Mouse (Mus musculus): ENCODE measurements at regions not wholly inside any gene's neighbourhood (a gene's known extent, or its start where the extent isn't known, plus 50 kb on each side); places are given as distances from the start of the nearest gene placed in this dataset.

- H3K4me1 ChIP-seq (ENCODE audit: insufficient read depth, low read length): no peaks in the 10 kb centered on the region
- H3K4me3 ChIP-seq (ENCODE audit: low read length): no peak overlapping the region
- no peak overlapping the region for H3K9ac ChIP-seq (replicated peaks; ENCODE audit: low read length)
- no peaks in the 10 kb centered on the region for H3K36me3 ChIP-seq (ENCODE audit: insufficient read depth, low read length)
- no peaks in the 10 kb centered on the region for H3K27me3 ChIP-seq (ENCODE audit: insufficient read depth, low read length)
- H3K9me3 ChIP-seq (ENCODE audit: low read length): no peaks in the 10 kb centered on the region
- no peak for ATAC-seq (ENCODE audit: low FRiP score, low TSS enrichment)
- H3K27ac ChIP-seq (ENCODE audit: low read length): no peak overlapping the region
- H3K4me2 ChIP-seq (replicated peaks; ENCODE audit: low read depth, low read length): 0 out of 2 replicates have a peak overlapping the region, but pooled peaks have one; percentile 8
- WGBS: 38% methylated on average over 7 of the region's 7 CpGs
Measured at GRCm38 (mm10) chr14:97560121-97560907, 609.3 kb downstream of the Dach1 start.

- WGBS: 2% methylated on average over 1 of the region's 1 CpGs
- Histone ChIP-seq H3K9ac (replicated peaks; ENCODE audit: low read length) (no peak overlapping the region), H3K4me1 (ENCODE audit: insufficient read depth, low read length) (no peaks in the 10 kb centered on the region), H3K27me3 (ENCODE audit: insufficient read depth, low read length) (no peaks in the 10 kb centered on the region), H3K9me3 (ENCODE audit: low read length) (no peaks in the 10 kb centered on the region), H3K36me3 (ENCODE audit: insufficient read depth, low read length) (no peaks in the 10 kb centered on the region), H3K4me3 (ENCODE audit: low read length) (no peak overlapping the region), H3K4me2 (replicated peaks; ENCODE audit: low read depth, low read length) (no peak overlapping the region), H3K27ac (ENCODE audit: low read length) (no peak overlapping the region)
- peak; percentile 70; the same call in 1 of the 2 replicates for ATAC-seq (ENCODE audit: low FRiP score, low TSS enrichment)
Measured at GRCm38 (mm10) chr14:97559559-97559958, 610.0 kb downstream of the Dach1 start.

GRCm38 (mm10) chr14:97558289-97558688, 611.3 kb downstream of the Dach1 start:
- no peak for ATAC-seq (ENCODE audit: low FRiP score, low TSS enrichment)

GRCm38 (mm10) chr14:97557888-97558287, 611.7 kb downstream of the Dach1 start:
- no peaks in the 10 kb centered on the region for H3K9me3 ChIP-seq (ENCODE audit: low read length)
- no peaks in the 10 kb centered on the region for H3K4me1 ChIP-seq (ENCODE audit: insufficient read depth, low read length)
- no peaks in the 10 kb centered on the region for H3K27me3 ChIP-seq (ENCODE audit: insufficient read depth, low read length)
- H3K27ac ChIP-seq (ENCODE audit: low read length): no peak overlapping the region
- 77% methylated on average over 1 of the region's 1 CpGs for WGBS
- no peaks in the 10 kb centered on the region for H3K36me3 ChIP-seq (ENCODE audit: insufficient read depth, low read length)
- no peak overlapping the region for H3K4me3 ChIP-seq (ENCODE audit: low read length)
- H3K9ac ChIP-seq (replicated peaks; ENCODE audit: low read length): no peak overlapping the region
- no peak for ATAC-seq (ENCODE audit: low FRiP score, low TSS enrichment)
- H3K4me2 ChIP-seq (replicated peaks; ENCODE audit: low read depth, low read length): no peak overlapping the region

More at GRCm38 (mm10) chr14:97558289-97558688, 611.3 kb downstream of the Dach1 start:
- no peak overlapping the region for H3K27ac ChIP-seq (ENCODE audit: low read length)
- no peak overlapping the region for H3K4me2 ChIP-seq (replicated peaks; ENCODE audit: low read depth, low read length)
- no peaks in the 10 kb centered on the region for H3K4me1 ChIP-seq (ENCODE audit: insufficient read depth, low read length)
- WGBS: 67% methylated on average over 2 of the region's 2 CpGs
- H3K27me3 ChIP-seq (ENCODE audit: insufficient read depth, low read length): no peaks in the 10 kb centered on the region
- H3K4me3 ChIP-seq (ENCODE audit: low read length): no peak overlapping the region
- no peak overlapping the region for H3K9ac ChIP-seq (replicated peaks; ENCODE audit: low read length)
- no peaks in the 10 kb centered on the region for H3K9me3 ChIP-seq (ENCODE audit: low read length)
- H3K36me3 ChIP-seq (ENCODE audit: insufficient read depth, low read length): no peaks in the 10 kb centered on the region

GRCm38 (mm10) chr14:97546276-97546675, 623.3 kb downstream of the Dach1 start:
- H3K4me2 ChIP-seq (replicated peaks; ENCODE audit: low read depth, low read length): no peak overlapping the region
- H3K36me3 ChIP-seq (ENCODE audit: insufficient read depth, low read length): no peaks in the 10 kb centered on the region
- no peak overlapping the region for H3K4me3 ChIP-seq (ENCODE audit: low read length)
- H3K27ac ChIP-seq (ENCODE audit: low read length): no peak overlapping the region
- H3K4me1 ChIP-seq (ENCODE audit: insufficient read depth, low read length): no peaks in the 10 kb centered on the region
- H3K9me3 ChIP-seq (ENCODE audit: low read length): no peaks in the 10 kb centered on the region
- no peak for ATAC-seq (ENCODE audit: low FRiP score, low TSS enrichment)
- H3K27me3 ChIP-seq (ENCODE audit: insufficient read depth, low read length): no peaks in the 10 kb centered on the region
- 83% methylated on average over 4 of the region's 4 CpGs for WGBS
- no peak overlapping the region for H3K9ac ChIP-seq (replicated peaks; ENCODE audit: low read length)

- no peaks in the 10 kb centered on the region for H3K4me1 ChIP-seq (ENCODE audit: insufficient read depth, low read length)
- H3K36me3 ChIP-seq (ENCODE audit: insufficient read depth, low read length): no peaks in the 10 kb centered on the region
- H3K9me3 ChIP-seq (ENCODE audit: low read length): no peaks in the 10 kb centered on the region
- WGBS: 58% methylated on average over 6 of the region's 6 CpGs
- no peaks in the 10 kb centered on the region for H3K27me3 ChIP-seq (ENCODE audit: insufficient read depth, low read length)
- H3K4me2 ChIP-seq (replicated peaks; ENCODE audit: low read depth, low read length): no peak overlapping the region
- ATAC-seq (ENCODE audit: low FRiP score, low TSS enrichment): peak; percentile 89
- H3K9ac ChIP-seq (replicated peaks; ENCODE audit: low read length): no peak overlapping the region
- no peak overlapping the region for H3K4me3 ChIP-seq (ENCODE audit: low read length)
- peak overlapping the region; percentile 57; the same call in 1 of the 2 replicates for H3K27ac ChIP-seq (ENCODE audit: low read length)
Measured at GRCm38 (mm10) chr14:97544307-97544706, 625.3 kb downstream of the Dach1 start.

- Histone ChIP-seq H3K36me3 (ENCODE audit: insufficient read depth, low read length) (no peaks in the 10 kb centered on the region), H3K4me3 (ENCODE audit: low read length) (no peak overlapping the region), H3K27me3 (ENCODE audit: insufficient read depth, low read length) (no peaks in the 10 kb centered on the region), H3K4me2 (replicated peaks; ENCODE audit: low read depth, low read length) (no peak overlapping the region), H3K9me3 (ENCODE audit: low read length) (no peaks in the 10 kb centered on the region), H3K4me1 (ENCODE audit: insufficient read depth, low read length) (no peaks in the 10 kb centered on the region), H3K27ac (ENCODE audit: low read length) (no peak overlapping the region), H3K9ac (replicated peaks; ENCODE audit: low read length) (no peak overlapping the region)
- ATAC-seq (ENCODE audit: low FRiP score, low TSS enrichment): no peak
- 83% methylated on average over 5 of the region's 5 CpGs for WGBS
Measured at GRCm38 (mm10) chr14:97537012-97537411, 632.6 kb downstream of the Dach1 start.

GRCm38 (mm10) chr14:97511318-97511717, 658.2 kb downstream of the Dach1 start:
- no peak for ATAC-seq (ENCODE audit: low FRiP score, low TSS enrichment)
- 25% methylated on average over 1 of the region's 1 CpGs for WGBS
- Histone ChIP-seq H3K27me3 (ENCODE audit: insufficient read depth, low read length) (no peaks in the 10 kb centered on the region), H3K4me1 (ENCODE audit: insufficient read depth, low read length) (no peaks in the 10 kb centered on the region), H3K27ac (ENCODE audit: low read length) (no peak overlapping the region), H3K36me3 (ENCODE audit: insufficient read depth, low read length) (no peaks in the 10 kb centered on the region), H3K9ac (replicated peaks; ENCODE audit: low read length) (no peak overlapping the region), H3K4me3 (ENCODE audit: low read length) (no peak overlapping the region), H3K4me2 (replicated peaks; ENCODE audit: low read depth, low read length) (no peak overlapping the region), H3K9me3 (ENCODE audit: low read length) (peaks cover 1% of the 10 kb centered on the region; the same call in 1 of the 2 replicates)

- ATAC-seq (ENCODE audit: low FRiP score, low TSS enrichment): no peak
- Histone ChIP-seq H3K4me1 (ENCODE audit: insufficient read depth, low read length) (no peaks in the 10 kb centered on the region), H3K27ac (ENCODE audit: low read length) (no peak overlapping the region), H3K9ac (replicated peaks; ENCODE audit: low read length) (no peak overlapping the region), H3K36me3 (ENCODE audit: insufficient read depth, low read length) (no peaks in the 10 kb centered on the region), H3K4me3 (ENCODE audit: low read length) (no peak overlapping the region), H3K27me3 (ENCODE audit: insufficient read depth, low read length) (no peaks in the 10 kb centered on the region), H3K9me3 (ENCODE audit: low read length) (no peaks in the 10 kb centered on the region), H3K4me2 (replicated peaks; ENCODE audit: low read depth, low read length) (no peak overlapping the region)
- WGBS: 92% methylated on average over 10 of the region's 10 CpGs
Measured at GRCm38 (mm10) chr14:97489427-97490347, 679.9 kb downstream of the Dach1 start.

Data from kidney, embryonic 16.5 days (tissue).